Mouse (Mus musculus): ENCODE results near the gene Edf1. TPM values are rescaled to one million over a fixed set of nuclear protein-coding genes. Genes with fewer than 3 reads are reported as not detected.
A peak's percentile ranks its signal among the peaks of the same experiment; 100 is the strongest.

The Edf1 gene
- polyA plus RNA-seq, 1 experiment from 2014 or later: 453 TPM

DNA sequence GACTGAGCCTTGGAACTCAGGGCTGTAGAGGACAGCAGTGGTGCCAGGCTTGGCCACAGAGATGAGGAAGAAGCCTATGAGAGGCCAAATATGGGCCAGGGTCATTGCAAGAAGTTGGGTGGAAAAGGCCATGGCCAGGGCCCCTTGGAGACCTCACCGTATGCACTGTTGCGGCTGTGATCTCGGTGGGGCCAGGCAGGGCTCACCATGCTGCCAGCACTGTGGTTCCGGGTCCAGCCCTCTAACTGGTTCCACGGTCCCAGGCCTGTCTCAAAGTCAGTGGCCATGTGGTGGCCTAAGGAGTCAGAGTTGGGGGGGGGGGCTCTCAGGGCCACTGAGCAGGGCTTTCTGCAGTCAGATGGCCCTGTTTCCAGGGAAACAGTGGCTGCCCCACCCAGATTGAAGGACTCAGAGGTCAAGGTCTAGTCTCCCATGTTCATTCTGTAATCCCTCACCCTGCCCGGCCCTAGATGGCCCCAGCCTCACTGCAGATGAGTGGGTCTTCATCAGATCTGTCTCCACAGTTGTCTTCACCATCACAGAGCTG is 10.9 kb downstream of the Edf1 start:
- Histone ChIP-seq H3K27me3 (no peaks in the 10 kb centered on the region), H3K4me2 (no peak overlapping the region), H3K27ac (replicated peaks) (no peak overlapping the region), H3K9ac (no peak overlapping the region), H3K9me3 (no peaks in the 10 kb centered on the region), H3K4me3 (no peak overlapping the region), H3K4me1 (replicated peaks) (peaks cover 12% of the 10 kb centered on the region), H3K36me3 (peaks cover 91% of the 10 kb centered on the region)
- no peak for ATAC-seq (ENCODE audit: low read depth)
- 95% methylated on average over 6 of the region's 6 CpGs for WGBS

DNA sequence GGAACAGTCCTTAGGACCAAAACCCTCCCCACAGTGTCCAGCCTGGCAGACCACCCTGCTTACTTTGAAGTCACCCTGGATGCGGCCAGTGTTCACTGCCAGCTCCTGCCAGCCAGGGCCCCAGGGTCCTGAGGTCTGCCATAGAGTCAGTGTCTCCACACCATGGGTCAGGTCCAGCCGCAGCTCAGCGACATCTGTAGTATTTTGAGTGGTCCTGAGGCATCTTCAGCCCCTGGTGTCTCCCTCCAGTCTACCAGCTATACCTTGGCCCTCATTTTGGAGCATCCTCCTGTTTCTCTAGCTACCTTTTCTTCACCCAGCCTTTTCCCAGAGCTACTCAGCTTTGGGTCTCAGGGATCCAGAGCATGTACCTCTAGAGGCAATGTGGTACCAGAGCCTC is 11.7 kb downstream of the Edf1 start:
- H3K9me3 ChIP-seq: no peaks in the 10 kb centered on the region
- no peaks in the 10 kb centered on the region for H3K27me3 ChIP-seq
- H3K27ac ChIP-seq (replicated peaks): no peak overlapping the region
- WGBS: 100% methylated on average over 3 of the region's 3 CpGs
- H3K9ac ChIP-seq: no peak overlapping the region
- peaks cover 19% of the 10 kb centered on the region for H3K4me1 ChIP-seq (replicated peaks)
- no peak overlapping the region for H3K4me3 ChIP-seq
- no peak overlapping the region for H3K4me2 ChIP-seq
- ATAC-seq (ENCODE audit: low read depth): no peak
- H3K36me3 ChIP-seq: peaks cover 84% of the 10 kb centered on the region

DNA sequence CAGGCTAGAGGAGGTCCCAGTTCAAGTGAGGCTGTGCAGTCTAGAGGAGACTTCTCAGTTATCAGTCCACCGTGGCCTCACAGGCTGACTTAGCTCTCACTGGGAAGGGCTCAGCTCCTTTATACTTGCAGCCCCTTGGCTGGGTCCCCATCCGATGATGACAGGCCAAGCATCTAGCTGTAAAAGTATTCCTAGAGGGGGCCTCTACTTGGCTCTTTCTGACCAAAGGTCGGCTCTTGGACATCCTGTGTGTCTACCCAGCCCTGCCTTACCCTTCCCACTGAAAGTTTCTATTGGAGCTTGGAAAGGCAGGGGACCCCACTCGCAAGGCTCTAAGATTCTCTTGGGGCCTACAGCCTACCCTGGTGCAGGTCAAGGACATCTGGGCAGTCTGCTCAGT is 13.6 kb downstream of the Edf1 start:
- H3K4me3 ChIP-seq: no peak overlapping the region
- H3K27ac ChIP-seq (replicated peaks): no peak overlapping the region
- no peak overlapping the region for H3K9ac ChIP-seq
- 95% methylated on average over 4 of the region's 4 CpGs for WGBS
- H3K4me1 ChIP-seq (replicated peaks): peaks cover 29% of the 10 kb centered on the region
- H3K36me3 ChIP-seq: peaks cover 65% of the 10 kb centered on the region
- peaks cover 7% of the 10 kb centered on the region for H3K27me3 ChIP-seq
- no peak for ATAC-seq (ENCODE audit: low read depth)
- no peaks in the 10 kb centered on the region for H3K9me3 ChIP-seq
- H3K4me2 ChIP-seq: no peak overlapping the region

DNA sequence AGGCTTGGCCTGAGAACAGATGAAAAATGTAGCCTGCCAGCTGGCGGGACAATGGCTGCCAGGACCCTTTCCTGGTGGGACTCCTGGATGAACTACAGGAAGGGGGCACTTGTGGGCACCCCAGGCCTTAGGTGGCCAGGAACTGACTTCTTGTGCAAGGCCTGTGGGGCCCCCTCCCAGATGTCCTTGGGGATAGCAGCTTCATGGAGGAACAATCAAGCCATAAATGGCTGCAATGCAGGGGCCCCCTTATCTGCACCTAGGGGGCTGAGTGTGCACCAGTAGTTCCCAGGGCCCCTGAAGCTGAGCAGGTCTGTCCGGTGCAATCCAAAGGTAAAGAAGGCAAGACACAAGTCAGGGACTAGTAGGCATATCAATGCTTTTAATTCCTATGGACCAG is 15.4 kb downstream of the Edf1 start:
- Histone ChIP-seq H3K9ac (peak overlapping the region; percentile 78; the same call in 1 of the 2 replicates), H3K4me1 (replicated peaks) (peaks cover 43% of the 10 kb centered on the region), H3K36me3 (peaks cover 51% of the 10 kb centered on the region), H3K9me3 (no peaks in the 10 kb centered on the region), H3K4me3 (peak overlapping the region; percentile 61), H3K27ac (replicated peaks) (no peak overlapping the region), H3K4me2 (peak overlapping the region; percentile 96), H3K27me3 (peaks cover 25% of the 10 kb centered on the region)
- ATAC-seq (ENCODE audit: low read depth): no peak
- 93% methylated on average over 2 of the region's 2 CpGs for WGBS

DNA sequence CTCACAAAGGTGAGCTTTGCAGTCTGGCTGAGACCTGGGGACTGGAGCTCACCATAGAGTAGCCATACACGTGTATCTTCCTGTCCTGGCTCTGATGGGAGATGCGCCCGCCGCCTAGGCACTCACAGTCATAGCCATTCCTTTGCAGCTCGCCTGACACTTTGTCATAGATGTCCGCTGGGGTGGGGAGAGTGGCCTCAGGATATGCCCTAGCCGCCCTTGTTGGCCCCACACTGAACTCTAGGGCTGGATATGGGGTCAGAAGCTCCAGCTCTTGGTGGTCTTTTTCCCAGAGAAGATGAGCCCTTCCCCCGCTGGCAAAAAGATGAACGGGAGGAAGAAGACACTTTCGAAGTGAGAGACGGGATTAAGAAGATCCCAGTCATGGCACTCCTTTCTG is 16.5 kb downstream of the Edf1 start:
- WGBS: 19% methylated on average over 11 of the region's 11 CpGs
- Histone ChIP-seq H3K9ac (peak overlapping the region; percentile 78), H3K4me1 (replicated peaks) (peaks cover 54% of the 10 kb centered on the region), H3K36me3 (peaks cover 41% of the 10 kb centered on the region), H3K4me2 (peak overlapping the region; percentile 96), H3K27me3 (peaks cover 36% of the 10 kb centered on the region), H3K4me3 (peak overlapping the region; percentile 61), H3K27ac (replicated peaks) (peak overlapping the region; percentile 91), H3K9me3 (no peaks in the 10 kb centered on the region)
- peak; percentile 3; the same call in 1 of the 2 replicates for ATAC-seq (ENCODE audit: low read depth)

DNA sequence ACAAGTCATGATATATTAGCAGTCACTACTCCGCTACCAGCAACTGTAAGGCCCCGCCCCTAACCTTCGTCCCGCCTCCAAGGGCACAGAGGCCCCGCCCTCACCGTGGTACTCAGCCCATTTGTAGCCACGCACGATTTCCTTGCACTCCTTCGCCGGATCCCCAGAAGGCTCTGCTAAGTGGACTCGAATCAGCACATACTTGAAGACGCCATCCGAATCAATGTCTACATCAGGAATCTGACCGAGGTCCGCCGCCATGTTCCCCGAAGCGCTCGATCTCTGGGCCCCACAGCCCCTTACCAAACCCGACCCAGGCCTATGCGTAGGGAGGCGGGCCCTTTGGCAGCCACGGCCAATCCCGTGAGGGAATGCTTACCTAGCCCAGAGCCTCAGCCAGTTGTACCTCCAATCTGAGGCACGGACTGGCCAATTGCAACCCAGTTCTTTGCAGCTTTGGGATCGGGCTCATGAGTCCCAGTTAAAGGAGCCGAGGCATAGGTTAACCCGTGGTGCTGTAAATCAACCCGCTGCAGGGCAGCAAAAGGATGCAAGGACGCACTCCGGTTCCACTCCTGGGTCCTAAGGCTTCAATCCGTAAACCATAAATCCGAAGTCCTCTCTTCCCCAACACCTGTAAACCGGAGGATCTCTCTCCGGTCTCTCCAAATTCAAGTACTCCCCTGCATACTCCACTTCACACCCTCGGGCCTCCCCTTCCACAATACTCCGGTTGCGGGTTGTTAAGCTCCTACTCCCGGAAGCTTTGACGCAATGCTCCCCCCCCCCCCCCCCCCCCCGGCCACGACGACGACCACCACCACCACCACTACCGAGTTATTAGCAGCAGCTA is 17.2 kb downstream of the Edf1 start, which contains the start of the genes Mamdc4 and Phpt1:
Gene Mamdc4, minus strand, starts transcription at position 267 of the 853 bp plus-strand sequence.
Gene Phpt1, minus strand, starts transcription at position 646 of the 853 bp plus-strand sequence.
- Histone ChIP-seq H3K27ac (replicated peaks) (peak within 1 kb of the TSS; percentile 91), H3K4me1 (replicated peaks) (peaks cover 60% of the 10 kb centered on the region), H3K4me3 (peak within 1 kb of the TSS; percentile 61), H3K36me3 (peaks cover 34% of the 10 kb centered on the region), H3K27me3 (peaks cover 42% of the 10 kb centered on the region), H3K4me2 (peak within 1 kb of the TSS; percentile 96), H3K9me3 (no peaks in the 10 kb centered on the region), H3K9ac (peak within 1 kb of the TSS; percentile 78)
- ATAC-seq (ENCODE audit: low read depth): peak; percentile 98
- WGBS: under 1% methylated on average over 43 of the region's 45 CpGs

DNA sequence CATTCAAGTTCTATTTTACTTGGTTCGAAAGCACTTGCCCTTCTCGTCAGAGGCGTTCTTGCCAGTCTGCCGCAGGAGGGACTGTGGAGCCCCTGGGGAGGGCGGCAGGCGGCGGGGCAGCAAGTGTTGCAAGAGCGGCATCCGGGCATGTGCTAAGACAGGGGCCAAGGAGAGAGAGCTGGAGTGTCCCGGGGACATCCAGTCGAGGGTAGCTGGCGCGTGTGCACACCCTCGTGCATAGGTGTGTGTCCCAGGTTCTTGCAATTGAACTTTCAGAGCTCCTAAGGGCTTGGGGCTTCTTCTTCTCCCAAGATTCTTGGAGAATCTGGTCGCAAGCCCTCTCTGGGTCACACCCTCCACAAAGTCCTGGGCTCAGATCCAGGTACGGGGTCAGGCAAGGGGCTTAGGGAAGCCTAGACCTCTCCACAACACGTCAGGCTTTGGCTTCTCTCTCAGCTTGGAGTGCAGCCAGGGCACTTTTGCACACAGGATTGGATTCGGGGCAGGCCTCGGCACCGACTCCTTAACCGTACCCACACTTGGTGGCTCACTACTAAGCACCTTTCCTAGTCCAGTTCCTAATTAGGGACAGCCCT is 17.9 kb downstream of the Edf1 start:
- WGBS: 13% methylated on average over 21 of the region's 21 CpGs
- peaks cover 27% of the 10 kb centered on the region for H3K36me3 ChIP-seq
- peaks cover 67% of the 10 kb centered on the region for H3K4me1 ChIP-seq (replicated peaks)
- H3K27ac ChIP-seq (replicated peaks): peak overlapping the region; percentile 91
- H3K9ac ChIP-seq: peak overlapping the region; percentile 71
- peak; percentile 5; the same call in 1 of the 2 replicates for ATAC-seq (ENCODE audit: low read depth)
- no peaks in the 10 kb centered on the region for H3K9me3 ChIP-seq
- peaks cover 50% of the 10 kb centered on the region for H3K27me3 ChIP-seq
- peak overlapping the region; percentile 96 for H3K4me2 ChIP-seq
- peak overlapping the region; percentile 61 for H3K4me3 ChIP-seq

DNA sequence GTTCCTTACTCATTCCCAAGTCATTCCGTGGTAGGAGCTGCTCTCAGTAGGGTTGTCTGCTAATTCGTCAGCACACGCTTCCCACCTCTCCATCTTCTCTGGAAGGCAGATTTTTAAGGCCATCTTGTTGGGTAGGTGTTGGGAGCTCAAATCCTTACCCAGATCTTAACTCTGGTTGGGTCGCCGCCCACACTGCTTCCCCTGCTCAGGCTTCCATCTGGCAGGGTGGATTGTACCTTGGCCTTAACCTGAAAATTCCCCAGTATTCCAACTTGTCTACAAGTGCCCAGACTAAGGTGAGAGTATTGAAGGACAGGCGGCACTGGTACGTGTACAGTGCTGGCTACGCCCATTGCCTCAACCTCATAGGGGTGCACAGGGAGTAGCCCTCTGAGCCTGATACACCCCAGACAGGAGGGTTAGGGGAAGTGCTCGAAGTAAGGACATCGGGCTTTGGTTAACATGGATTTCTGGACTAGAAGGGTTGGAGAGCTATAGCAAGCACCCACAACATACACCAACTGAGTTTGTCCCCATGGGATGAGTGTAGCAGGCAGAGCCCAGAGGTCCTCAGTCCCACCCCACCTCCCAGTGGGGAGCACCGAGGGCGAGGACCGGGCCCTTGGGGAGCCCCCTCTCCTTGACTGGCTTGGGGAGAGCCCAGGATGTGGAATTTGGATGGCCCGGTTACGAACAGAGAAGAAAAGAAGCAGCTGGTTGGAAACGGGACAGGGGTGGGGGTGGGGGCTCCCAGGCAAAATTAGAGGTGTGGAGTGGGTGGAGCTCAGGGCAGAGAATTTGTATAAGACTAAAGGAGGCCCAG is 18.6 kb downstream of the Edf1 start:
- WGBS: 68% methylated on average over 16 of the region's 16 CpGs
- H3K9ac ChIP-seq: peak overlapping the region; percentile 71; the same call in 1 of the 2 replicates
- peaks cover 56% of the 10 kb centered on the region for H3K27me3 ChIP-seq

DNA sequence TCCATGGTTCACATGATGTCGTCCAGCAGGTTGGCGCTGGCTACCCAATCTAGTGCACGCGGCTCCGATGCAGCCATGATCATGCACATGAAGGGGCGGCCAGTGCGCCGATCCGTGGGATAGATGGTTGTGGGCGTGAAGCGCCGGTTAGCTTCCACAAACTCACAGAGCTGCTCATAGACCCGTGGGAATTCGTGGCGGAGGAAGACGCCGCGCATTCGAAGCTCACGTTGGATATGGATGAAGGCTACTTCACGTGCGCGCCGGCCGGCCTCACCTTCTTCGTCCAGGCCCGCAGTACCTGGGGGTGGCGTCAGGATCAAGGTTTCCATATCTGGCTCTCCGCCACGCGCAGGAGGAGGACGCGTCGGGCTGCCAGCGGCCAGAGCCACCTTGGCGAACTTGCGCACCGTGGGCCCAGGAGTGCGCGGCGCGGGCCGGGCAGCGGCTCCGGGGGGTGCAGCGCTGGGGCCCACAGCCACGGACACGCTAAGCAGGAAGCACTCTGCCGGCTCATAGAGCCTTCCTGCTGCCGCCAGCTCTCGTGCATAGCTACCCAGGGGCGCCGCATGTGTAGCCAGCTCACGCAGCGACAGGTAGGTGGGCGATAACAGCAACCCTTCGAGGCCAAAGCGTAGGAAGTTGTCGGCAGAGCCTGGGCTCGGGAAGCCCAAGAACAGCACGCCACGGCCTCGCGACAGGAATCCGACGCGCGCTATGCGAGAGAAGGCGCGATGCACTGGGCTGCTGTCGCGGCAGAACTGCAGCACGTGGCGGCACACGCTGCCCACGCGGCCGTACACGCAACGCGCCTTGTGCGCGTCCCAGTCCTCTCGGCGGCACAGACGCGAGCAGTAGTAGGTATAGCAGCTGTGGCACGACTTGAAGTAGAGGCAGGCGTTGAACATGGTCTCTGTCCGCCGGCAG is 19.6 kb downstream of the Edf1 start:
- H3K9me3 ChIP-seq: no peaks in the 10 kb centered on the region
- WGBS: 12% methylated on average over 92 of the region's 92 CpGs
- peak overlapping the region; percentile 24 for H3K4me3 ChIP-seq
- peaks cover 56% of the 10 kb centered on the region for H3K27me3 ChIP-seq
- H3K36me3 ChIP-seq: peaks cover 12% of the 10 kb centered on the region; the same call in 1 of the 2 replicates
- H3K4me1 ChIP-seq (replicated peaks): peaks cover 82% of the 10 kb centered on the region
- H3K9ac ChIP-seq: peak overlapping the region; percentile 45
- H3K4me2 ChIP-seq: peak overlapping the region; percentile 44
- H3K27ac ChIP-seq (replicated peaks): no peak overlapping the region
- no peak for ATAC-seq (ENCODE audit: low read depth)

More for the DNA sequence above, 18.6 kb downstream of the Edf1 start:
- Histone ChIP-seq H3K9me3 (no peaks in the 10 kb centered on the region), H3K4me1 (replicated peaks) (peaks cover 74% of the 10 kb centered on the region), H3K4me3 (no peak overlapping the region), H3K27ac (replicated peaks) (no peak overlapping the region), H3K4me2 (peak overlapping the region; percentile 96), H3K36me3 (peaks cover 20% of the 10 kb centered on the region)
- ATAC-seq (ENCODE audit: low read depth): no peak

DNA sequence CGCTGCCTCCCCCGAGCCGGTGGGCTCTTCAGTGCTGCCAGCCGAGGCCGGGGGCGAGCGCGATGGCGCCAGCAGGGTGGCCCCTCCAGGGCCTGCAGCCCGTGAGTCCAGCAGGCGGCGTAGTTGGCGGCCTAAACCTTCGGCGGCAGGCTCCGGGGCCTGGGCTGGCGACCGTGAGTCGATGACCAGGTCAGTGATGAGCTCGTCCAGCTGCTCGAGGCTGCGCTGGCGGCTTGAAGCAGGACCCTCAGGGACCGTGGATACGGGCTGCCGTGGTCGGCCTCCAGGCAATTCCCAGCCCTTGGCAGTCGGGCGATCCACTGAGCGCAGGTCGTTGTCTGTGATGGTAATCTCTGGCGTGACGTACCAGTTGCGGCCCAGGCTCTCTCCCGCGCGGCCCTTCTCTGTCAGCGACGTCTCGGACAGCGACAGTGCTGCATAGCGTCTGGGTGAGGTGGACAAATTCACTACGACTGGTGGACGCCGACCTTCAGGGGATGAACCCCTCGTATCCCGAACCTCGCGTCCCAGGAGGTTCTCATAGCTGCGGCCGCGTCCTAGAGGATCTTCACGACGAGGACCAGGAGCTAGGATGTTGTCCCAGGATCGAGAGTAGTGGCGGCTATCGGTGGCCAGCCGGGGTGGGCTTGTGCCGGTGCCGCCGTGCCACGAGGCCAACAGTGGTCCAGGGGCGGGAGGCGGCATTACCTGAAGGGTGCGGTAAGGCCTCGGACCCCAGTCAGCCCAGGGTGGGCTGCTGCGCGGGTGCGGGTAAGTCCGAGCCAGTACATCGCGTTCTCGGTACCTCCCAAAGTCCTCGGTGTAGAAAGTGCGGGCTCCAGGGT is 20.5 kb downstream of the Edf1 start:
- Histone ChIP-seq H3K4me1 (replicated peaks) (peaks cover 83% of the 10 kb centered on the region), H3K27ac (replicated peaks) (no peak overlapping the region), H3K36me3 (peaks cover 8% of the 10 kb centered on the region), H3K27me3 (peaks cover 56% of the 10 kb centered on the region), H3K9ac (peak overlapping the region; percentile 45), H3K4me3 (peak overlapping the region; percentile 24), H3K9me3 (no peaks in the 10 kb centered on the region), H3K4me2 (peak overlapping the region; percentile 44)
- ATAC-seq (ENCODE audit: low read depth): no peak
- 8% methylated on average over 75 of the region's 75 CpGs for WGBS

All from neural tube, embryonic 13.5 days (tissue).